Mouse (Mus musculus): Measurements from ENCODE around the gene Stx19. TPM values are rescaled to one million over a fixed set of nuclear protein-coding genes. Genes with fewer than 3 reads are reported as not detected.

Stx19 gene
- total RNA-seq (2021) = not detected
- long read RNA-seq, experiment 1 = 0 reads
- long read RNA-seq, experiment 2 = 0 reads

DNA sequence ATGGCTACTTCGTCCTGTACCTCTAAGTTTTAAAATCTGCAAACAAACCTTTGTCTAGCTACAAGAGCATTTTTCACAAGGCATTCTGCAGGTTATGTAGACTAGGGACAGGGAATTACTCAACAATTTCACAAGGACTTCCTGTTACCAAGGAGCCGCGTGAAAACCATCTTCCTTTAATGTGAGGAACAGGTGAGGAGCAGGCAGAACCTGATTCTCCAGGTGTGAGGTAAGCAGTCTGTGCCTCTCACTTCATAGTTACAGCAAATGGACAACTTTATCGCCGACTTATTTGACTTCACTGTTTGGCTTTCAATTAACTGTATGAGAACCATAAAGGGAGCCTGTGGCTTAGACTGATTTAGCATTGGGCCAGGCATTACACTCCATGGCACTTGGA is at the start of gene Stx19:
Stx19 (plus strand) TSS at position 186 of the 400 bp plus-strand sequence.
- DNase-seq (ENCODE audit: low spot score in 2 of 2) = no peak

DNA sequence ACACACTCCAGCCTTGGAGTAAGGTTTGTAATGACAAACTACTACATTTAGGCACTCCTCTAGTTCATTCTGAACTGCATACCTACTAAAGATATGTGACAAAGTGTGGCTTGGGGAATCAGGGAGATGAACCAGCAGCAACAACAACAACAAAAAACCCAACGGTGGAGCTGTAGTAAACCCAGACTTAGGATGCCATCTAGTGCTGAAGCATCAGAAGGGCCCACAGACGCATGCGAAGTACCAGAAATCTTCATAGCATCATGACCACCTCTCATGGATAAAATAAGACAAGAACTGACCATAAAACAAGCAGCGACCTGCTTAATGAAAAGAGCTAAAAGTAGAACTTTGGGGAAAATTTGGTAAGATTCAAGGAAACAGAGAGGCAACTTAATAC is 41.0 kb upstream of the Stx19 start:
- no peak for DNase-seq (ENCODE audit: low spot score in 2 of 2)

DNA sequence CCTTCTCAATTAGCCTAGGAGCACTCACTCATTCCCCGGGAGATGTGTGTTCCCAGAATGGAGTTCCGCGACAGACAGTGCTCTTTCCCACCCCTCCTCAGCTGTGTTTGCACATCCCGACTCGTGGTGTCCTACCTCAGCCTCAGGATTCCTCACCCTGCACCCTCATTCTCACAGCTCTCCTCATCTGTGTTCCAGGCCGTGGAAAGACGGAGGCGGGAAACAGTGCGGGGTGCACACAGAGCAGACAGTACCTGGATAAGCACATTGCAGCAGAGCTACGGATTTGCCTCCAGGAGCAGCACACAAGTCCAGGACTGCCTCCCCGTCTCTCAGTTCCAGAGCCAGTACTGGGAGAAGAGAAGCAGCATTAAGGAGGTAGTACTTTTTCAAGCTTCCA is 38.4 kb upstream of the Stx19 start:
- DNase-seq (ENCODE audit: low spot score in 2 of 2) = no peak

GRCm38 (mm10) chr16:62778282-62778681 is 36.2 kb upstream of the Stx19 start:
- no peak for DNase-seq (ENCODE audit: low spot score in 2 of 2)

DNA sequence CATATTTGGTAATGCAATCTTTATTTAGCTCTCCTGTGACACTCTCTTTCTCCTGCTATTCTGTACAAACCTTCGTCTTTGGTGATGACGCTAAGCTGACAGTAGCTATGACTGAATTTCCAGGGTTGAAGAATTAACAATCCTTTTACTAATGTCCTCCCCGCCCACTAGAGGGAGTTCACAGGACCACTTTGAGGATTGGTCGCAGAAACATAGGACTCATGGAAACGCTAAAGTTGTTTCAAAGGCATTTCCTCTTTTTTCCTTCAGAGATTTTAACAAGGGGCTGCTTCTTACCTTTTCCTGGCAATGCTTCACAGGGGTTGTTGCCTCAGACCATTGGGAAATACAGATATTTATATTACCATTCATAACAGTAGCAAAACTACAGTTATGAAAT is 32.2 kb upstream of the Stx19 start:
- no peak for DNase-seq (ENCODE audit: low spot score in 2 of 2)

GRCm38 (mm10) chr16:62786621-62787331 is 27.7 kb upstream of the Stx19 start, which contains the start of gene Nsun3:
Nsun3 (minus strand) TSS chr16:62786818.
- peak; percentile 77 to 82 for DNase-seq (ENCODE audit: low spot score in 2 of 2)

DNA sequence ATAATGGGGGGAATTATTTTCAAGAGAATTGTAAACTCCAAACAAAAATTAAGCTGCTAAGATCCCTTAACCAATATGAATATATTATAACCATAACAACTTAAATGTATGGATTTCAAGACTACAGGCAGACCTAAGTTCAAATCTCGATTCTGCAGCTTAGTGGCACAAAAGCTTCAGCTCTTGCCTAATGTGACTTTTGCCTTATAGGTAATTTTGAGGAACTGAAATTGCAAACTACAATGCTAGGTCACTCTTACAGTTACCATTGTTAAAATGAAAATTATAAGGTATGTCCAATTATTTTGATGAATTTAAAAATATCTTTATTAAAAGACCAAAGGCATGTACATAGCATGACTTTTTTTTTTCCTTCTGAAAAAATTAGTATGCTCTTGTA is 17.9 kb upstream of the Stx19 start:
- DNase-seq (ENCODE audit: low spot score in 2 of 2) = no peak

DNA sequence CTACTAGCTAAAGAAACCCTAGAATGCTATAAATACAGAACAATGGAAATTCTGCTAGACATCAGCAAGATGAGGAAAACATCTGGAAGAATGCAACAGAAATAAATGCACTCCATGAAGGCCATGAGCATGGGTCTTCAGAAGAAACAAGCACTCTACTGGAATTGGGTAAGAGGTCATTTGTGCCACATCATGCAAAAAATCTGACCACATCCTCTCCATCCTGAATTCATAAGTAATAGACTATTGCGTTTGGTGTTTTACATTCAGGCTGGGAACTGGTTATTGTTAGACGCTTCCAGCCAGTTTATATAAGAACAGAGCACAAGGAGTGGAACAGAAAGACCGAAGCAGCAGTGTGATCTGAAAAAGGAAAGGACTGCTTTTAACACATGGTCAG is 15.7 kb upstream of the Stx19 start:
- DNase-seq (ENCODE audit: low spot score in 2 of 2) = no peak

DNA sequence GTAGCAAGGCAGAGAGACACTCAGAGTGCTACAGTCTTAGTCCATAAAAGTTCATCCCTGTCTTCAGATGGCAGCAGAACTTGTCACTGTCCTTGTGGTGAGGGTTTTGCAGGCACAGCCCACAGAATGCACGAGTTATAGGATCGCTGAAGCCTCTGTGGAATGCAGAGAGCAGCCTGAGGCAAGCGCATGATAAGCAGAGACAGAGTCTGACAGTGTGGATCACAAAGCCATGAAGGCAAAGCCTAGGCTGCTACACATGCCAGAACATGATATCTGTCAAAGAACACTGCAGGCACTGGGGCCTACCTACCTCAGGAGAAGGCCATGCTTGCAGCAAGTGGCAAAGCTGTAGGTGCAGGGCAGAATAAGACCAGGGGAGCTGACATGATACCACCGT is 15.1 kb upstream of the Stx19 start:
- DNase-seq (ENCODE audit: low spot score in 2 of 2) = no peak

DNA sequence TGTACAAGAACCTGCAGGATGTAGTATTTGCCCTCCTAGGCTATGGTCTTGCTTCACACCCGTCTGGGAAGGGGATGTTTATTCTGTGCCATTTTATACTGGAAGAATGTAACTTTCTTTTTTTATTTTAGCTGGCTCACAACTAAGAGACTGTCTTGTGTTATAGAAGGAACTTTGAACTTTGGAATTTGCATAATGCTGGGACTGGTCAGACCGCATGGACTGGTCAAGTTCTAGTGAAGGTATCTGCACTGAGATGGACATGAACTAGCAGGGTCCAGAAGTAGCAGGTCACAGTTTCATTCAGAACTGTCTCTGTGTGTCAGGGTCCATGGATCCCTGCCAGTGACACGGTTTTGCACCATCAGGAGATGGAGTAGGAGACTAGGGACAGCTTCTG is 14.6 kb upstream of the Stx19 start:
- DNase-seq (ENCODE audit: low spot score in 2 of 2) = no peak

- DNase-seq (ENCODE audit: low spot score in 2 of 2) = no peak
These were observed 9.9 kb upstream of the Stx19 start for GRCm38 (mm10) chr16:62804621-62805020.

GRCm38 (mm10) chr16:62807249-62807979 is 7.1 kb upstream of the Stx19 start:
- no peak for DNase-seq (ENCODE audit: low spot score in 2 of 2)

- no peak for DNase-seq (ENCODE audit: low spot score in 2 of 2)
These were observed 3.6 kb upstream of the Stx19 start for GRCm38 (mm10) chr16:62810855-62811254.

DNA sequence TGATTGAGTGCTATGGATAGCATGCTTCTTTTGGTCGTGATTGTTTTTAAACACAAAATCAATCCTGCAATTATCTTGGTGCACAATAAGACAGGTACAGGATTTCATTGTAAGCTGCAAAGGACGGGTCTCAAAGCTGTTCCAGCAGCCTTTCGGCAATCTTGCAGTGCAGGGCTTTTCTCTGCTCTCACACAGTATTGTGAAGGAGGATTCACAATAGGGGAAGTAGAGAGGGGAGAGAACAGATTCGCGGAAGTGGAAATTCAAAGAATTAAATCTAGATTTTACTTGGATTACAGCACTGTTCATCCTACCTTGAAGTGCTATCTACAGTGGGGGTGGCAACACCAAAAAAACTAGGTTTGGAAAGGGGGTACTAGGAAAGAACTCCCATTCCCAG is 686 bp upstream of the Stx19 start:
- no peak for DNase-seq (ENCODE audit: low spot score in 2 of 2)

GRCm38 (mm10) chr16:62822472-62822871 is 8.0 kb downstream of the Stx19 start:
- no peak for DNase-seq (ENCODE audit: low spot score in 2 of 2)

GRCm38 (mm10) chr16:62826156-62827001 is 11.9 kb downstream of the Stx19 start:
- no peak for DNase-seq (ENCODE audit: low spot score in 2 of 2)

- no peak for DNase-seq (ENCODE audit: low spot score in 2 of 2)
These were observed 17.6 kb downstream of the Stx19 start for GRCm38 (mm10) chr16:62832027-62832426.

GRCm38 (mm10) chr16:62832481-62832880 is 18.0 kb downstream of the Stx19 start:
- peak; percentile 20 to 29 for DNase-seq (ENCODE audit: low spot score in 2 of 2)

GRCm38 (mm10) chr16:62834016-62834735 is 19.7 kb downstream of the Stx19 start:
- DNase-seq (ENCODE audit: low spot score in 2 of 2) = no peak

DNA sequence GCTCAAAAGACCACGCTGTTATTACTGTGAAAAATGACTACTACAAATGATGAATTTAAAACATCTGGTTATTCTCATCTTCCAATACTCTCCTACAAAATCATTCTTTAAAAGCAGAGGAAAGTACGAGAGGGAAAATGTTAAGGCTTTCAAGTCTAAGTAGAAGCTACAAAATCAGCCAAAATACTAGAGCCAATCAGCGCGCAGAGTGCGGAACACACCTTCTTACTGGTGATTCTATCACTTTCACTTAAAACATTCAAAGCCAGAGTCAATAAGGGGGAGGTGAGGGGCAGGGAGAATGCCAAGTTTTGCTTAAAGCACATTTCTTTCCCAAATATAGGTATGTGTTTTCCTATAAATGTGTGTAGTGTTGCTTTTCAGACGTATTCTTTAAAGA is 30.9 kb downstream of the Stx19 start:
- no peak for DNase-seq (ENCODE audit: low spot score in 2 of 2)

All from adrenal gland, adult 18-20 months (tissue).